Mouse (Mus musculus) erythroblast, embryonic 14.5 days (primary cell): Measurements from ENCODE around the gene Scpep1. TPM values are rescaled to one million over a fixed set of nuclear protein-coding genes. Genes with fewer than 3 reads are reported as not detected.

ENCODE experiments used
- H3K27me3 ChIP-seq: 2 replicates; pipeline ENCODE4 v1.6.1; 2012; ENCODE audit warnings: inconsistent platforms; ENCODE audit not compliant: control insufficient read depth
- H3K36me3 ChIP-seq: 2 replicates; pipeline ENCODE4 v1.6.1; 2012; ENCODE audit warnings: mild to moderate bottlenecking, inconsistent platforms; ENCODE audit not compliant: control insufficient read depth
- H3K4me1 ChIP-seq: 2 replicates; pipeline ENCODE4 v1.6.1; 2012; ENCODE audit warnings: inconsistent platforms; ENCODE audit not compliant: control insufficient read depth
- H3K4me3 ChIP-seq: replicated peaks from 2 replicates; pipeline ENCODE3; 2012; ENCODE audit warnings: moderate library complexity, mild to moderate bottlenecking, inconsistent platforms
- H3K9me3 ChIP-seq: 2 replicates; pipeline ENCODE4 v1.6.1; 2012; ENCODE audit warnings: low read length, inconsistent platforms, mixed read lengths; ENCODE audit not compliant: control insufficient read depth
- GATA1 ChIP-seq: IDR thresholded peaks from 2 replicates; pipeline ENCODE4 v1.6.1; 2012; ENCODE audit warnings: low read length, inconsistent platforms, mixed read lengths
- TAL1 ChIP-seq: IDR thresholded peaks from 3 replicates; pipeline ENCODE4 v1.6.1; 2012; ENCODE audit warnings: low read length, inconsistent platforms, mixed read lengths
- polyA plus RNA-seq: library from polyadenylated mRNA; stranded (reverse); fragments of >175 nt; gene quantifications from 2 replicates; pipeline ENCODE4 v1.2.3, GENCODE M21; 2012

Gene Scpep1
- polyA plus RNA-seq, 1 experiment, result 0.55 TPM

DNA sequence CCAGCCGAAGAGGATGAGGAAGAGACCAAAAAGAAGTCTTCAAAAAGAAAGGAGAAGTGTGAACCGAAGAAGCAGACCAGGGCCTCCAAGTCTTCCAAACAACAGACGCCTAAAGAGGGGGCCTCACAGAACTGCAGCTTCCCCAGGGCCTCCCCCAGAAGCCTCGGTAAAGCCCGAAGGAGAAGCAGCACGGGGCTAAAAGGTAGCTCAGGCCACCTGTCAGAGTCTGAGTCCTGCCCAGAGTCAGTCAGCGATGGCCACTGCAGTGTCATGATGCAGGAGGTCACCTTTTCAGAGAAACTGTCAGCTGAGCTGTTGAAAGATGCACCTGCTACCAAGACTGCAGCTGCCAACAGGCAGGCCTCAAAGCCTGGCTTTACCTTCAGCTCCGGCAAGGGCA is 26.1 kb upstream of the Scpep1 start:
- no peak overlapping the region for H3K4me3 ChIP-seq
- H3K36me3 ChIP-seq, result peaks cover 27% of the 10 kb centered on the region
- no peaks in the 10 kb centered on the region for H3K27me3 ChIP-seq
- peaks cover 1% of the 10 kb centered on the region; the same call in 1 of the 2 replicates for H3K4me1 ChIP-seq
- H3K9me3 ChIP-seq, result no peaks in the 10 kb centered on the region
- TF ChIP-seq GATA1 (no peak), TAL1 (no peak)

DNA sequence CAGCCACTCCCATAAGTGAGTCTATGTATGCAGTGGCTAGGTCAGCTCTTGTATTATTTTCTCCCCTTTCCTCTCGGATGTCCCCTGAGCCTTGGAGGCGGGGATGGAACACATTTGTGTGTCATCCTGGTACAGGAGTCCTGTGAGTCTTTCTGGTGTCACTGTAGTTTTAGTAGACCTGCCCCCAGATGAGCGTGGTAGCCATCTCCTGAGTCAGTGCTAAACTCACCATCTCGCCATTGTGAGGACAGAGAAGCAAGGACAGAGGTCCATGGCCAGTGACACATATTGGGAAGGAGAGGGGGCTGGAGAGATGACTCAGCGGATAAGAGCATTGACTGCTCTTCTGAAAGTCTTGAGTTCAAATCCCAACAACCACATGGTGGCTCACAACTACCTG is 21.9 kb upstream of the Scpep1 start:
- H3K36me3 ChIP-seq, result peaks cover 13% of the 10 kb centered on the region
- no peaks in the 10 kb centered on the region for H3K9me3 ChIP-seq
- no peak overlapping the region for H3K4me3 ChIP-seq
- no peaks in the 10 kb centered on the region for H3K27me3 ChIP-seq
- peaks cover 22% of the 10 kb centered on the region for H3K4me1 ChIP-seq
- TF ChIP-seq GATA1 (no peak), TAL1 (no peak)

DNA sequence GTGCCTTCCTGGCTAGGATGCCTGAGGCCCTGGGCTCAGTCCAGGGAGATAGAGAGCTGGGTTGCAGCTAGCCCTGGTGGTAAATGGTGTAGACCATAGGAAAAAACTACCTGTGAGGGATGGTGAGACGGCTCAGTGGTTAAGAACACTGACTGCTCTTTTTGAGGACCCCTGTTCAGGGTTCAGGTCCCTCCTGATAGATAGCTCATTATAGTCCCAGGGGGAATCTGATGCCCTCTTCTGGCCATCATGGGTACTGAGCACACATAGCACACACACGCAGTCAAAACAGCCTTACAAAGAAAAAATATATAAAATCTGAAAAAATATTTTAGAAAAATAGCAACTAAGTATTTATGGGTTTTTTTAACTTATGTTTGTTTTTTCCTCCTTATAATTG is 21.1 kb upstream of the Scpep1 start:
- Histone ChIP-seq H3K27me3 (no peaks in the 10 kb centered on the region), H3K4me3 (no peak overlapping the region), H3K4me1 (peaks cover 22% of the 10 kb centered on the region), H3K36me3 (peaks cover 5% of the 10 kb centered on the region), H3K9me3 (no peaks in the 10 kb centered on the region)
- TF ChIP-seq GATA1 (no peak), TAL1 (no peak)

DNA sequence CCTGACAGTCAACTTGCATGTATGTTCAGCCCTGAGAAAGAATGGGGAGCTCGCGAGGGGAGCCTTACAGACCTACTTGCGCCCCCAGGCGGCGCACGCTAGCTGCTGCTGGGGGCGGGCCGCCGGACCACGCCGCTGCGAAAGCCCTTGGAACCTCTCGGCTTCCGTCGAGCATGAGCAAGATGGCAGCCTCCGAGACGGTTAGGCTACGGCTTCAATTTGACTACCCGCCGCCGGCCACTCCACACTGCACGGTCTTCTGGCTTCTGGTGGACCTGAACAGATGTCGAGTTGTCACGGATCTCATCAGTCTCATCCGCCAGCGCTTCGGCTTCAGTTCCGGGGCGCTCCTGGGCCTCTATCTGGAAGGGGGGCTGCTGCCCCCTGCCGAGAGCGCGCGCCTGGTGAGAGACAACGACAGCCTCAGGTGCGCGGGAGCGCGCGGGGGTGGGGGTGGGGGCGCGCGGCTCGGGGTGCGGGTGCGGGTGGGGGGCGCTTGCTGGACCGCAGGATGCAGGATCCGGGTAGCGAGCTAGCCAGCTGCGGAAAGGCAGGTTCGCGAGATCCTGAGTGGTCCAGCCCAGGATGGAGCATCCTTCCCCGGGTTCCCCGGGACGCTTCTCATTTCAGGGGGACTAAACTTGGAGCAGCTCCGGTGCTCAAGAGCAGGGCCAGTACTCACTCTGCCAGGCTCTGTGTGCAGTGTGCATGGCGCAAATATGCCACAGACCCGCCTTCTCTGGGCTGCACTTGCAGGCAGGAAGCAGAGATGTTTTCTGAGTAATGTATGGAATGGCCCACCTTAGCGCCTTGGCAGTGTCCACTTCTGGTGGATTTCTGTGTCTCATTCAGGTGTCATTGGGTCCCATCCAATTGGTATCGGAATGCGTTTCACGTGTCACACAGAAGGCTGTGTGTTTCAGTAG is 18.8 kb upstream of the Scpep1 start:
- Histone ChIP-seq H3K9me3 (no peaks in the 10 kb centered on the region), H3K4me3 (peak overlapping the region; percentile 81), H3K36me3 (no peaks in the 10 kb centered on the region; the same call in 1 of the 2 replicates), H3K4me1 (peaks cover 22% of the 10 kb centered on the region), H3K27me3 (no peaks in the 10 kb centered on the region)
- no peak for TF ChIP-seq GATA1
- TF ChIP-seq TAL1, result no peak

DNA sequence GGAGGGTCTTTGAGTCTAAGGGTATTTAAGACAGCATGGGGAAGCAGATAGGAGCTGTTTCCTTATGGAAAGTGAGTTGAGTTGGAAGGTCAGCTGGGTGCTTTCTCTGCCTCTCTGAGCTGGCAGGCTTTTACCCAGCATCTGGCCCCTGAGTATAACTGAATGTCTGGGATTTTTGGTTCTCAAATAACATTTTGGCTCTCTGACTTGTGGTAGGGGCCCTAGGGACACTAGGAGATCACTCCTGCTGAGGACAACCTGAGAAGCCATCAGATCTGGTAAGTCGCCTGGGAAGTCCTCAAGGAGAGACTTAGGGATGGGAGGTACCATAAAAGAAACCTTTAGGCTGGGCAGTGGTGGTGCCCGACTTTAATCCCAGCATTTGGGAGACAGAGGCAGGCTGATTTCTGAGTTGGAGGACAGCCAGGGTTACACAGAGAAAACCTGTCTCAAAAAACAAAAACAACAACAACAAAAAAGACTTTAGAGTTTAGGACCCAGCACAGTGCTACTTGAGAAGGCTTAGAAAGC is 15.0 kb upstream of the Scpep1 start, which contains the start of gene Coil:
Gene Coil (plus strand): TSS at position 51 of the 531 bp plus-strand sequence.
- H3K4me1 ChIP-seq, result peaks cover 18% of the 10 kb centered on the region
- H3K27me3 ChIP-seq, result no peaks in the 10 kb centered on the region
- no peaks in the 10 kb centered on the region for H3K9me3 ChIP-seq
- no peak for TF ChIP-seq TAL1
- TF ChIP-seq GATA1, result no peak
- no peaks in the 10 kb centered on the region for H3K36me3 ChIP-seq
- H3K4me3 ChIP-seq, result no peak within 1 kb of the TSS

DNA sequence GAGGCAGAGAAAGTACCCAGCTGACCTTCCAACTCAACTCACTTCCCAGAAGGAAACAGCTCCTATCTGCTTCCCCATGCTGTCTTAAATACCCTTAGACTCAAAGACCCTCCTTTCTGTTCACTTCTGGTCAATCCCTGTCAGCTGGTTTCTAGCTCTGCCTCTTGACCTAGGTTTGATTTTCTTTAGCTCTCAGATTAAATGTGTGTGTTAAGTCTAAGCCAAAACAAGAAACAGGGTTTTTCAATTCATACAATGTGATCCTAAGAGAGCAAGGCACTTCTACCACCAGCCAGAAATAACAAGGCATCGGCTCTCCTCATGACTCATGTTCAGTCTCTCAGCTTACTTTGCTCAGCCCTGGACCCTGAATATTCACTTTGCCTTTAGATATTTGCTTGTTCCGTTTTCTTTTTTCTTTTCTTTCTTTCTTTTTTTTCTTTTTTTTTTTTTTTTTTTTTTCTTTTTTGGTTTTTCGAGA is 11.7 kb upstream of the Scpep1 start, which contains the start of gene Elobl:
Gene Elobl (minus strand): TSS at position 51 of the 481 bp plus-strand sequence.
- no peaks in the 10 kb centered on the region for H3K4me1 ChIP-seq
- no peaks in the 10 kb centered on the region for H3K36me3 ChIP-seq
- H3K27me3 ChIP-seq, result no peaks in the 10 kb centered on the region
- no peak for TF ChIP-seq TAL1
- no peaks in the 10 kb centered on the region for H3K9me3 ChIP-seq
- no peak within 1 kb of the TSS for H3K4me3 ChIP-seq

DNA sequence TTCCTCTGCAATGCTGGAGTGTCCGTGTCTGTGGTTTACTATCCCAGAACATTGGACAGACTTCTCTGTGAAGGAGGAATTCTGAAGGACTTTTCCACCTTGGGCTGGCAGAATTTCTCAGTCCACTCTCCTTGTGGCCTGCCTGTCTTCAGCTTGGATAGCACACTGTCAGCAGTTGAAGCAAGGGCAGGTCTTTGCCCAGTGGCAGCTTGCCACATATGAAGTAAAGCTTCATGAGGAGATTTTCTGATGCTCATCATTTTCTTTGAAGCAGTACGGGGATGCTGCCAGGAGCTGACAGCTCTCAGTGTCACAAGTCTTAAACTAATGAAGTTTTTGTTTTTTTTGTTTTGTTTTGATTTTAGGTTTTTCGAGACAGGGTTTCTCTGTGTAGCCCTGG is 3.6 kb upstream of the Scpep1 start:
- Histone ChIP-seq H3K4me3 (no peak overlapping the region), H3K9me3 (no peaks in the 10 kb centered on the region), H3K27me3 (no peaks in the 10 kb centered on the region), H3K36me3 (no peaks in the 10 kb centered on the region), H3K4me1 (peaks cover 15% of the 10 kb centered on the region)
- TF ChIP-seq GATA1 (no peak), TAL1 (no peak)

DNA sequence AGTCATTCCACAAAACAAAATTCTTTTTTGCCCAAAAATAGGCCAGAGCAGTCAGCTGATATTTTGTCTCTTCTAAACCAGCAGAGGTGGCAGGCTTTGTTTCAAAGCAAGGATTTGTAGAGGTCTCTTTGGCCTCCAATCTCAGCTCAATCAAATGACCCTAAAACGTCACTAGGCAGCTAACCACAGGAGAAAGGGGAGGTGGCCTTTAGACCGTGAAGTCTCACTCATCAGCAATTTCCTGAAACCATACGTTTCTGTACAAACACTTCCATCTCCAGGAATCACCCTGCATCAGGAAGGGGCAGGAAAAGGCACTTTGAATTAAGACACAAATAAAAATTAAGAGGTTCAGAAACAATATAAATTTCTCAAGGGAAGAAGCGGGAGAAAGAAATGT is 462 bp downstream of the Scpep1 start:
- H3K9me3 ChIP-seq, result no peaks in the 10 kb centered on the region
- H3K27me3 ChIP-seq, result no peaks in the 10 kb centered on the region
- TF ChIP-seq TAL1, result no peak
- no peak for TF ChIP-seq GATA1
- H3K4me3 ChIP-seq, result peak overlapping the region; percentile 66
- H3K36me3 ChIP-seq, result peaks cover 13% of the 10 kb centered on the region
- H3K4me1 ChIP-seq, result peaks cover 44% of the 10 kb centered on the region

DNA sequence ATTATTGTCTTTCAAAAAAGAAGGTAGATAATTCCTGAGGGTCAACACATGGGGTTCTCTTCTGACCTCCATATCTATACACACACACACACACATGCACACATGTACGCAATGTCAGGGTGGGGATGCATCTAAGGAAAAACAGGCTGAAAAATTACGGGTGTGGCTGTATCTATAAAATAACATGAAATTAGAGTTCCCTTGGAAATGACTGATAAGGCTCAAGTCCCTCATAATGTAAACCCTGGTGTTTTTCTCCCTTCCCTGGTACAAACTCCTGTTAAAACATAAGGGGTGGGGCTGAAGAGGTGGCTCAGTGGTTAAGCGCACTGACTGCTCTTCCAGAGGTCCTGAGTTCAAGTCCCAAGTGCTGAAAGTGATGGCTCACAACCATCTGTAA is 1.7 kb downstream of the Scpep1 start:
- TF ChIP-seq TAL1 (no peak; the same call in 2 of the 3 replicates), GATA1 (no peak)
- Histone ChIP-seq H3K4me3 (peak overlapping the region; percentile 17), H3K4me1 (peaks cover 45% of the 10 kb centered on the region), H3K36me3 (peaks cover 13% of the 10 kb centered on the region), H3K27me3 (no peaks in the 10 kb centered on the region), H3K9me3 (no peaks in the 10 kb centered on the region)
